Mouse (Mus musculus): ENCODE measurements around the gene Zfp157.
"Not testable (repeated sequence)": the region's sequence is repeated elsewhere in the genome, so short reads cannot be mapped to it uniquely, and the experiment has no call there.

GRCm38 (mm10) chr5:138400431-138400830 is 40.8 kb upstream of the Zfp157 start:
- TF ChIP-seq POLR2A (IDR thresholded peaks at IDR 0.05; ENCODE audit: borderline replicate concordance, extremely low read depth, low read depth, low read length); CTCF (IDR thresholded peaks at IDR 0.05; ENCODE audit: insufficient read depth, low read length): not testable (repeated sequence)
